Mouse (Mus musculus) liver, embryonic 14.5 days (tissue): ENCODE measurements at regions not wholly inside any gene's neighbourhood (a gene's known extent, or its start where the extent isn't known, plus 50 kb on each side); places are given as distances from the start of the nearest gene placed in this dataset.

Experiments
- ATAC-seq: fragments of 200-750 bp; cut with Nextera tagmentation; 2 replicates; pipeline ENCODE4 v1.8.0; 2017; ENCODE audit warnings: moderate number of reproducible peaks, mild to moderate bottlenecking, moderate library complexity; ENCODE audit not compliant: insufficient read depth
- DNase-seq, 3 experiments: peaks; one replicate each; pipeline ENCODE4 v3.0.0-alpha.2; 2012 to 2013; ENCODE audit warnings: low read depth in 3 of 3, low spot score in 3 of 3
- H3K27ac ChIP-seq: fragments of 300-500 bp; sonication (generic); 2 replicates; pipeline ENCODE4 v1.5.1; 2014; ENCODE audit warnings: moderate library complexity, mild to moderate bottlenecking, control low read depth, inconsistent platforms
- H3K27me3 ChIP-seq: fragments of 300-500 bp; sonication (generic); 2 replicates; pipeline ENCODE4 v1.6.1; 2014; ENCODE audit warnings: mild to moderate bottlenecking, low read length, moderate library complexity; ENCODE audit not compliant: control insufficient read depth, insufficient read depth
- H3K36me3 ChIP-seq: fragments of 300-500 bp; sonication (generic); replicated peaks from 2 replicates; pipeline ENCODE4 v1.6.1; 2014; ENCODE audit warnings: low read depth; ENCODE audit not compliant: control insufficient read depth, insufficient read depth
- H3K4me1 ChIP-seq, 2 experiments: fragments of 200-500 bp in 1 of 2; fragments of 300-500 bp in 1 of 2; sonication (generic) in 1 of 2; replicated peaks; 2 replicates each; pipeline ENCODE4 v1.6.1; 2012 to 2014; ENCODE audit warnings: antibody characterized with exemption in 1 of 2, inconsistent platforms in 1 of 2, low read length in 1 of 2; ENCODE audit not compliant: control insufficient read depth in 2 of 2, insufficient read depth in 2 of 2
- H3K4me2 ChIP-seq: fragments of 300-500 bp; sonication (generic); 2 replicates; pipeline ENCODE4 v1.6.1; 2014; ENCODE audit warnings: low read depth, mild to moderate bottlenecking, control low read depth, moderate library complexity
- H3K4me3 ChIP-seq, 2 experiments: fragments of 200-500 bp in 1 of 2; fragments of 300-500 bp in 1 of 2; sonication (generic) in 1 of 2; 2 replicates each; pipeline ENCODE4 v1.5.1; 2012 to 2014; ENCODE audit warnings: low read depth in 2 of 2, low read length in 2 of 2, mild to moderate bottlenecking in 2 of 2, control low read depth in 1 of 2, inconsistent platforms in 1 of 2, moderate library complexity in 1 of 2; ENCODE audit not compliant: insufficient read depth in 1 of 2
- H3K9ac ChIP-seq: fragments of 300-500 bp; sonication (generic); replicated peaks from 2 replicates; pipeline ENCODE4 v1.6.1; 2014; ENCODE audit warnings: mild to moderate bottlenecking, control low read depth, moderate library complexity
- H3K9me3 ChIP-seq: fragments of 300-500 bp; sonication (generic); 2 replicates; pipeline ENCODE4 v1.6.1; 2016; ENCODE audit warnings: low read length, mixed read lengths; ENCODE audit not compliant: control insufficient read depth
- CTCF ChIP-seq: IDR thresholded peaks from 2 replicates; pipeline ENCODE4 v1.5.1; 2016; ENCODE audit warnings: antibody characterized with exemption, low read depth, control low read depth
- EP300 ChIP-seq: IDR thresholded peaks from 2 replicates; pipeline ENCODE4 v1.6.1; 2016; ENCODE audit warnings: antibody characterized with exemption, low read depth
- WGBS: fragments of 180-500 bp; shearing (Covaris S2); extraction: QIAGEN DNeasy Blood & Tissue Kit; methylation state at CpG from one replicate; pipeline ENCODE4 v1.1.7; 2014; ENCODE audit not compliant: insufficient replicate concordance; 5-methylcytosine and 5-hydroxymethylcytosine counted together

DNA sequence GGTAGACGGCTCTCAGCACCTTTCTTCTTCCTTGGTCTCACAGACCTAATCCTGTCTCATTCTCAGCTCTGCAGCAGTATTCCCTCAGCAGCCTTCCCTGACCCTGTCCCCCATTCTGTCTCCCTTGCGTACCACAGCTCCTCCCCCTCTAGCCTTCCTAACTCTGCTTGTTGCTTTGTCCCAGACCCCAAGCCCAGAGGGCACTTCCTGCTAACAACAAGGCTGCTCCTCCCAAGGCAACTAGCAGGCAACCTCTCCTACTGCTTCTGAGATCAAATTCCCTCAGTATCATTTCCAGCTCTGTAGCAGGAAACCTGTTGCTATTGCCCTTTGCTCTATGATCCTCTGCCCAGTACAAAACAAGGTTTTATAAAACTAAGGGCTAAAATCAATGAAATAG is 127.6 kb downstream of the Gnat3 start:
- no peak overlapping the region for H3K27ac ChIP-seq
- no peaks in the 10 kb centered on the region for H3K36me3 ChIP-seq
- DNase-seq: no peak
- H3K4me1 ChIP-seq: no peaks in the 10 kb centered on the region
- H3K9me3 ChIP-seq: no peaks in the 10 kb centered on the region
- H3K4me2 ChIP-seq: no peak overlapping the region
- H3K27me3 ChIP-seq: no peaks in the 10 kb centered on the region
- no peak for ATAC-seq
- no peak overlapping the region for H3K4me3 ChIP-seq
- TF ChIP-seq CTCF (no peak), EP300 (no peak)
- 41% methylated on average over 2 of the region's 2 CpGs for WGBS
- H3K9ac ChIP-seq: no peak overlapping the region

DNA sequence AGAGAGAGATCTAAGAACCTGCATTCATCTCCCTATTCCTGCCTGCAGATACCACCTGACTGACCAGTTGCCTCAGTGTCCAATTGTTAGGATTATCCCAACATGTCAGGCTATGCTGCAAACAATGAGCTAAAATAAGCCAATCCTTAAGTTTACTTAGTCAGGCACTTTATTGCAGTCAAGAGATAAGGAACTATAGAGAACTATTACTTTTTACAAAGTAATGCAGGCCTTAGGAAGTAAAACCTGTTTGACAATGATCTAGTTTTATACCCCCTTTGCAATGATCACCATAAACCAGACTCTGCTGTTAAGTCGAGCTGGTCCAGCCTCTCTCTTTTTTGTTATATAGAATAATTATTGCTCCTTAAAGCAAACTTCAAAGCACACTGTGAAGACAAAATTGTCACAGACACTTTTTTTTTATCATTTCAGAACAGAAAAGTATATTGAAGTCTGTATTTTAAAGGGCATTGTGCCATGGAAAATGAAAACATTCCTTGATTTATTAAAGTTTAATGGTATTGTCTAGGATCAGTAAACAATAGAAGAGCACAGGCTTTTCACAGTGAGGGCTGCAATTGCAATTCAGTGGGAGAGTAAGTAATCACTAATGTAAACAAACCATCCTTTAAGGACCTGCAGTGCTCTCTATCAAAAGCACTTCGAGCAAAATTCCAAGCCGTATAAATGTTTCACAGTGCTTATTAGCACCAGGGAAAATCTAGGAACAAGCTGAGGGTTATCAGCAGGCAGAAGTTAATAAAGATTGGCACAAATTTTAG is 152.7 kb downstream of the Gnat3 start:
- H3K4me1 ChIP-seq: no peaks in the 10 kb centered on the region
- H3K36me3 ChIP-seq: no peaks in the 10 kb centered on the region
- H3K9me3 ChIP-seq: no peaks in the 10 kb centered on the region
- DNase-seq (no peak), ATAC-seq (no peak)
- TF ChIP-seq EP300 (no peak), CTCF (no peak)
- no peak overlapping the region for H3K27ac ChIP-seq
- no peaks in the 10 kb centered on the region for H3K27me3 ChIP-seq
- WGBS: 27% methylated on average over 3 of the region's 3 CpGs
- H3K4me3 ChIP-seq: no peak overlapping the region
- no peak overlapping the region for H3K9ac ChIP-seq
- no peak overlapping the region for H3K4me2 ChIP-seq

DNA sequence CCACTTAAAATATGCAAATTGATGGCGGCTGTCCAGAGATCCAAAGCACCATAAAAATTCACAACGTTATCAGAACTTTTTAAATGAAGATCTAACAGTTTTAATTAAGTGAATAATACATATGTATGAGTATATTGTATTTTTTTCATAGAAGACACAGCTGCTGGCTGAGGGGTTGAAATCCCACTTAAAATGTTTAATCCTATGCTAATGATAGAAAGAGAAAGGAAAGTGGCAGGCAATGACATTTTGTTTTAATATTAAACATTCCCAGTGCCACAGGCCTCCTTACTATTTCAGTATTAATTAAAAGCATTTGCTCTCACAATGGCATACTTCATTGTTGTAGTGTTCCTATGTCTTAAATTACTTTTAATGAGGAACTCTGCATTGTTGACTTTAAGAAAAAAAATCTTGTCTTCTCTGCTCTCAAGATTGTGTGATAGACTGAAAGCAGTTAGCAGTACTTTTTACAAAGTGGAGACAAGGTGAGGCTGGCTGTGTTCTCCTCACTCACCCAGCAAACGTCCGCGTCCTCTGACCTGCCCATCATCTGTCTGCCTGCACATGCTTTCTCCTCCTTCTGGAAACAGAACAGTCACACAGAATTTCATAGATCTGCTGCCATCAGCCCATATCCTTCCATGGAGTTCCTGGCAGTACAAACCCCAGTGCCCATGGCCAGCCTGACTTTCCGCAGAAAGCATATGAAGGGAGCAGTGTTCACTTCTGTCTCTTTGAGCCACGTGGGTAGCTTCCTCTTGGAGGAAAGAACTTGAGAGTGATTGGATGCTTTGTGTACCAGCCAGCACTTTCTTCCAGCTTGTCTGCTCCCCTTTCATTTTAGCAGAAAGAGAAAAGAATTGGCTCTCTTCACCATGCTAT is 173.7 kb downstream of the Gnat3 start:
- no peak overlapping the region for H3K27ac ChIP-seq
- no peak overlapping the region for H3K4me2 ChIP-seq
- 50% methylated on average over 7 of the region's 7 CpGs for WGBS
- DNase-seq: no peak
- H3K4me3 ChIP-seq: no peak overlapping the region
- TF ChIP-seq CTCF: no peak
- no peak for TF ChIP-seq EP300
- H3K36me3 ChIP-seq: no peaks in the 10 kb centered on the region
- no peaks in the 10 kb centered on the region for H3K9me3 ChIP-seq
- H3K4me1 ChIP-seq: no peaks in the 10 kb centered on the region
- H3K9ac ChIP-seq: no peak overlapping the region
- ATAC-seq: no peak
- H3K27me3 ChIP-seq: no peaks in the 10 kb centered on the region

DNA sequence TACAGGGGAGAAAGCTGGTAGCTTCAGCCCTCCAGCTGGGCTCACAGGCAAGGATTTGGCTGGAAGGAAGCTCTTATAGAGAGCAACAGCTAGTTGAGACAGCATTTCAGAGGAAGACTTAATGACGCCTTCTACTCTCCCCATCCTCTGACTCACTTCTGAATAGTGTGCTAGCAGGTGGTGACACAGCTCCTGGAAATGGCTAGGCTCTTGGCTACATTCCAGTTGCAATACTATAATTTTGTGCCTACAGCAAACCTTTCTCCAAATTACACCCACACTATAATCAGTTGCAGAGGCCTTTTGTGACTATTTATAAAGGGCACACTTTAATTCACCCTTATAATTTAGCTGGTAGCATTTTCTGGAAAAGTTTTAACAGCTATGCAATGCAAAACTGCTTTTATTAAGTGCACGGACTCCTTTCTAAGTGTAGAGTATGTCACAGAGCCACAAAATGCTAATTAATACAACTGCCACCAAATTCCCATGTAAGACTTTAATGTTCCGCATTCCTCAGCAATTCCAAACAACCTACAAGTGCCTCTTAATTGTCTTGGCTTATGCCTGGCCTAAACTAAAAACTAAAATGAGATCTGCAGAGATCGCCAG is 175.2 kb downstream of the Gnat3 start:
- Histone ChIP-seq H3K4me2 (no peak overlapping the region), H3K9ac (no peak overlapping the region), H3K27me3 (no peaks in the 10 kb centered on the region), H3K9me3 (no peaks in the 10 kb centered on the region), H3K4me3 (no peak overlapping the region), H3K4me1 (no peaks in the 10 kb centered on the region), H3K36me3 (no peaks in the 10 kb centered on the region), H3K27ac (no peak overlapping the region)
- no peak for DNase-seq
- ATAC-seq: no peak
- TF ChIP-seq EP300 (no peak), CTCF (no peak)
- WGBS: 52% methylated on average over 4 of the region's 4 CpGs

DNA sequence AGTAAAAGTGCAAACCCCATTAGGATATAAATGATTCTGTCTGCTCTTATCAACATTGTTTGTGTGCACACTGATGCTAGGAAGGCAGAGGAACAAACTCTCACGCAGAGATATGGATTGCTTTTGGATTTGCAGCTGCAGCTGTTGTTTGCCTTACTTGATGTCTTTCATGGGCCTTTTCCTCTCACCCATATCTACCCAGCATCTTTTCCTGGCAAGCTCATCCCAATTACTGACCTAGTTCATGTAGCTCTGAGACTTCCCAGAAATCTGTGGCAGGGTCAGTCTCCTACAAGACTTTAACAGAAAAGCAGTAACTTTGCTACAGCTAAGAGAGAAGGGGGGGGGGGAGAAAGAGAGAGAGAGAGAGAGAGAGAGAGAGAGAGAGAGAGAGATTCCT is 189.9 kb downstream of the Gnat3 start:
- WGBS: 39% methylated on average over 1 of the region's 1 CpGs

More for the DNA sequence above, 189.9 kb downstream of the Gnat3 start:
- Histone ChIP-seq H3K9me3 (no peaks in the 10 kb centered on the region), H3K9ac (no peak overlapping the region), H3K27ac (no peak overlapping the region), H3K4me1 (no peaks in the 10 kb centered on the region), H3K4me3 (no peak overlapping the region), H3K27me3 (no peaks in the 10 kb centered on the region), H3K4me2 (no peak overlapping the region), H3K36me3 (no peaks in the 10 kb centered on the region)
- TF ChIP-seq CTCF: no peak
- no peak for TF ChIP-seq EP300
- ATAC-seq (no peak), DNase-seq (no peak)
